In genomic region chr1:140624918-140625317, GRCm38 (mm10) we compare ENCODE assay signal across 32 mouse cellular contexts.
"Had no signal": no experiment of that assay in that cellular context is flagged by ENCODE, and none has a peak within 500 bp of the region (broad histone marks: within the 10 kb centered on the region; RNA-seq: fewer than 3 reads in every experiment).

No protein-coding gene starts in this region.

- H3K9ac ChIP-seq: heart, embryonic 12.5 days; heart, embryonic 13.5 days; heart, embryonic 15.5 days; hindbrain, embryonic 12.5 days; hindbrain, embryonic 13.5 days; hindbrain, embryonic 14.5 days; hindbrain, embryonic 15.5 days; intestine, embryonic 15.5 days had no signal

- H3K4me3 ChIP-seq: heart, adult 2 months; heart, embryonic 10.5 days; heart, embryonic 12.5 days; heart, embryonic 13.5 days; heart, embryonic 15.5 days; hindbrain, embryonic 10.5 days; hindbrain, embryonic 12.5 days; hindbrain, embryonic 13.5 days; hindbrain, embryonic 15.5 days; intestine, embryonic 15.5 days; layer of hippocampus, adult 2 months; left cerebral cortex, adult 2 months had no signal

- H3K36me3 ChIP-seq: heart, embryonic 10.5 days; heart, embryonic 12.5 days; heart, embryonic 13.5 days; heart, embryonic 15.5 days; hindbrain, embryonic 10.5 days; hindbrain, embryonic 12.5 days; hindbrain, embryonic 13.5 days; hindbrain, embryonic 15.5 days; intestine, embryonic 15.5 days had no signal

- H3K27me3 ChIP-seq: heart, embryonic 12.5 days; heart, embryonic 13.5 days; heart, embryonic 15.5 days; hindbrain, embryonic 12.5 days; hindbrain, embryonic 13.5 days; hindbrain, embryonic 15.5 days; intestine, embryonic 15.5 days had no signal

- ATAC-seq: hindbrain, embryonic 16.5 days; hindbrain, postnatal 0 days; inflammation-experienced regulatory T-cells, adult 6 months; intestine, embryonic 15.5 days; intestine, embryonic 16.5 days; intestine, postnatal 0 days had no signal

- H3K9me3 ChIP-seq: heart, embryonic 10.5 days; heart, embryonic 12.5 days; heart, embryonic 13.5 days; heart, embryonic 15.5 days; hindbrain, embryonic 10.5 days; hindbrain, embryonic 12.5 days; hindbrain, embryonic 13.5 days; hindbrain, embryonic 15.5 days; intestine, embryonic 15.5 days had no signal

- H3K27ac ChIP-seq: heart, adult 2 months; heart, embryonic 10.5 days; heart, embryonic 13.5 days; heart, embryonic 15.5 days; hindbrain, embryonic 10.5 days; hindbrain, embryonic 12.5 days; hindbrain, embryonic 13.5 days; hindbrain, embryonic 14.5 days; hindbrain, embryonic 15.5 days; hindbrain, postnatal 0 days; intestine, embryonic 15.5 days; layer of hippocampus, adult 2 months; left cerebral cortex, adult 2 months had no signal

- H3K4me1 ChIP-seq: heart, embryonic 10.5 days; heart, embryonic 12.5 days; heart, embryonic 13.5 days; heart, embryonic 15.5 days; hindbrain, embryonic 10.5 days; hindbrain, embryonic 12.5 days; hindbrain, embryonic 13.5 days; hindbrain, embryonic 15.5 days; intestine, embryonic 15.5 days had no signal

- H3K4me2 ChIP-seq: heart, embryonic 11.5 days; heart, embryonic 12.5 days; heart, embryonic 13.5 days; heart, embryonic 15.5 days; hindbrain, embryonic 12.5 days; hindbrain, embryonic 13.5 days; hindbrain, embryonic 14.5 days; hindbrain, embryonic 15.5 days; intestine, embryonic 15.5 days had no signal

- DNase-seq: heart, adult 2 months; heart, postnatal 10 days; heart, postnatal 14 days; heart, postnatal 36 days; heart, postnatal 4 days; kidney, adult 11 months; kidney, adult 18-20 months; kidney, adult 2 months; kidney, adult 9 months; kidney, postnatal 10 days; kidney, postnatal 25 days; kidney, postnatal 36 days; layer of hippocampus, adult 9-11 months; layer of hippocampus, postnatal 36 days had no signal
